8 mouse cellular contexts compared by ENCODE assay signal in genomic region chr12:49131093-49131492, GRCm38 (mm10).
A peak's percentile ranks its signal among the peaks of the same experiment; 100 is the strongest.
DNase-seq lines count a peak whose midpoint lies in the region.

No protein-coding gene starts in this region.

- DNase-seq in adrenal gland, postnatal 10 days: peak; percentile 15
- peak; percentile 5 to 48 for DNase-seq in cerebellum, postnatal 25 days
- peak; percentile 34 to 53 for DNase-seq in cerebellum, postnatal 4 days (ENCODE audit: low spot score in 2 of 2)
- peak; percentile 53 for DNase-seq in gastrocnemius, postnatal 10 days
- peak; percentile 46 to 76 for DNase-seq in gastrocnemius, postnatal 4 days (ENCODE audit: low spot score in 2 of 2)
- DNase-seq in kidney, postnatal 10 days: peak; percentile 34
- DNase-seq in kidney, postnatal 14 days: peak; percentile 57
- peak; percentile 34 to 56 for DNase-seq in kidney, postnatal 4 days

Comparison
In these comparisons a context has a peak if more than half of its experiments do, and no peak if none do; other contexts are left out.
1. Peak in every context shown above with its lines: DNase-seq.